Mouse (Mus musculus): ENCODE data around the gene Asb15.

Gene Asb15

GRCm38 (mm10) chr6:24564886-24565285 is 36.9 kb downstream of the Asb15 start:
- DNase-seq (ENCODE audit: low spot score in 2 of 2) = no peak

- DNase-seq (ENCODE audit: low spot score in 2 of 2) = no peak
Observed at GRCm38 (mm10) chr6:24568963-24569362, 41.0 kb downstream of the Asb15 start.

GRCm38 (mm10) chr6:24569711-24570110 is 41.8 kb downstream of the Asb15 start:
- no peak for DNase-seq (ENCODE audit: low spot score in 2 of 2)

GRCm38 (mm10) chr6:24570278-24570677 is 42.3 kb downstream of the Asb15 start:
- DNase-seq (ENCODE audit: low spot score in 2 of 2) = no peak

- DNase-seq (ENCODE audit: low spot score in 2 of 2) = no peak
Observed at GRCm38 (mm10) chr6:24571126-24571525, 43.2 kb downstream of the Asb15 start.

- no peak for DNase-seq (ENCODE audit: low spot score in 2 of 2)
Observed at GRCm38 (mm10) chr6:24572431-24572830, 44.5 kb downstream of the Asb15 start.

- DNase-seq (ENCODE audit: low spot score in 2 of 2) = no peak
Observed at GRCm38 (mm10) chr6:24573319-24573718, 45.4 kb downstream of the Asb15 start.

- DNase-seq (ENCODE audit: low spot score in 2 of 2) = no peak
Observed at GRCm38 (mm10) chr6:24583456-24583855, 55.5 kb downstream of the Asb15 start.

GRCm38 (mm10) chr6:24585431-24586310 is 57.7 kb downstream of the Asb15 start:
- no peak for DNase-seq (ENCODE audit: low spot score in 2 of 2)

- DNase-seq (ENCODE audit: low spot score in 2 of 2) = no peak
Observed at GRCm38 (mm10) chr6:24586885-24587284, 58.9 kb downstream of the Asb15 start.

GRCm38 (mm10) chr6:24590282-24590681 is 62.3 kb downstream of the Asb15 start:
- DNase-seq (ENCODE audit: low spot score in 2 of 2) = no peak

- DNase-seq (ENCODE audit: low spot score in 2 of 2) = no peak
Observed at GRCm38 (mm10) chr6:24591525-24592218, 63.7 kb downstream of the Asb15 start.

GRCm38 (mm10) chr6:24597500-24597899 is 69.6 kb downstream of the Asb15 start, which contains the start of gene Lmod2:
Lmod2 (plus strand) TSS chr6:24597762.
- no peak for DNase-seq (ENCODE audit: low spot score in 2 of 2)

- DNase-seq (ENCODE audit: low spot score in 2 of 2) = no peak
Observed at GRCm38 (mm10) chr6:24599179-24599578, 71.2 kb downstream of the Asb15 start.

GRCm38 (mm10) chr6:24599639-24600038 is 71.7 kb downstream of the Asb15 start:
- DNase-seq (ENCODE audit: low spot score in 2 of 2) = no peak

- no peak for DNase-seq (ENCODE audit: low spot score in 2 of 2)
Observed at GRCm38 (mm10) chr6:24600134-24600533, 72.2 kb downstream of the Asb15 start.

GRCm38 (mm10) chr6:24600726-24601125 is 72.8 kb downstream of the Asb15 start:
- DNase-seq (ENCODE audit: low spot score in 2 of 2) = no peak

GRCm38 (mm10) chr6:24601668-24602067 is 73.7 kb downstream of the Asb15 start:
- DNase-seq (ENCODE audit: low spot score in 2 of 2) = no peak

- no peak for DNase-seq (ENCODE audit: low spot score in 2 of 2)
Observed at GRCm38 (mm10) chr6:24602351-24602750, 74.4 kb downstream of the Asb15 start.

- DNase-seq (ENCODE audit: low spot score in 2 of 2) = no peak
Observed at GRCm38 (mm10) chr6:24602993-24603392, 75.0 kb downstream of the Asb15 start.

GRCm38 (mm10) chr6:24604289-24604688 is 76.3 kb downstream of the Asb15 start:
- DNase-seq (ENCODE audit: low spot score in 2 of 2) = no peak

GRCm38 (mm10) chr6:24605631-24606030 is 77.7 kb downstream of the Asb15 start:
- no peak for DNase-seq (ENCODE audit: low spot score in 2 of 2)

GRCm38 (mm10) chr6:24606512-24606911 is 78.6 kb downstream of the Asb15 start:
- DNase-seq (ENCODE audit: low spot score in 2 of 2) = no peak

All from cerebellum, postnatal 4 days (tissue).